Mouse (Mus musculus) subcutaneous adipose tissue, adult 2 months (tissue): Measurements from ENCODE around the gene Dmac2. TPM values are rescaled to one million over a fixed set of nuclear protein-coding genes. Genes with fewer than 3 reads are reported as not detected.

Source experiments
- polyA plus RNA-seq: library from polyadenylated mRNA; depleted of rRNA; stranded (reverse); fragments of >200 nt; gene quantifications from 2 replicates; pipeline ENCODE4 v1.2.3, GENCODE M21; 2012; ENCODE audit warnings: low replicate concordance; rRNA removed

Dmac2 gene
- polyA plus RNA-seq: 33.4 and 43.7 TPM in 2 replicates

DNA sequence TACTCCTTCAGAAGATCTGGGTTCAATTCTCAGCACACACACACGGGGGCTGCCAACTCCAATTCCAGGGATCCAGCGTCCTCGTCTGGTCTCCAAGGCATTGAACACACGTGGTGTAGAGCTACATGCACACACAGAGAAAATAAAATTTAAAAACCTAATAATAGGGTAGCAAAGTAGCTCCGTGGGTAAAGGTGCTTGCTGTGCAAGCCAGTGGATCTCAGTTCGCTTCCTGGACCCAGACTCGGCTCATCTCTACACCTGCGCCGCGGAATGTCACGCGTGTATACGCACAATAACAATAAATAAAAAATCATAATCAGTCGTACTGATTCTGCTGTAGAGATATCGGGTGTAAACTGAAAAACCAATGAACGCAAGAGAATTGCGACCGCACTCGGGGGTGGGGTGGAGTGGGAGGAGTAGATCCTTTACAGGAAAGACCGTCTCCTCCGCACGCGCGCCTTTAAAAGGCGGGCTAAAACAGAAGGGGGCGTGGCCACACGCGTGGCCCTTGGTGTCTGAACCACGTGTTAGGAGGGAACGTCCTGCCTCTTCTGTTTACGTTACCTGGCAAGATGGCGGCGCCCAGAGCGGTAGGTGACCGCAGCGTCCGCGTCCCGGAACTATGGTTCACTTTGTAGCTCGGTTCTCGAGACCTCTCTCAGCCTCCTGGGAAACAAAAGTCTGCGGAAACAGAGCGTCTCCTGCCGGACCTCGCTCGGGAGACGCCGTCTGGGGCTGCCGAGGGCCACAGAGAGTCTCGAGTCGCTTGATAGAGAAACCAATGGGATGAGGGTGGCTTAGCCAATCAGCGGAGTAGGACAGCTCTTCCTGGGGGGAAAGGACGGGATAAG lies at the start of gene Dmac2:
Dmac2 (plus strand) TSS at position 550 of the 857 bp plus-strand sequence.

DNA sequence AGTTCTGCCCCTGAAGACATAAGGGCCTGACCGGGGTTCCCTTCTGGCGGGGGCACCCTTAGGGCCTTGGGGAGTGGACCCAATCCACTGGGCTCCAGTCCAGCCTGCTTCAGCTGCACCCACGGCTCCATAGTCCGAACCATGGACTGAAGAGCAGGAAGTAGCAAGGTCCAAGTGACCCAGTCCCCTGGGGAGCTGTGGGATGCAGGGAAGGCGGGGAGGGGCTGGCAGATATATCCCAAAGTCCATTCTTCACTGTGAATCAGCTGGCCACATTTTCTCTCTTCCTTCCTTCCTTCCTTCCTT lies 3.6 kb upstream of the Dmac2 start, which contains the start of gene Erich4:
Erich4 (minus strand) TSS at position 187 of the 306 bp plus-strand sequence.

DNA sequence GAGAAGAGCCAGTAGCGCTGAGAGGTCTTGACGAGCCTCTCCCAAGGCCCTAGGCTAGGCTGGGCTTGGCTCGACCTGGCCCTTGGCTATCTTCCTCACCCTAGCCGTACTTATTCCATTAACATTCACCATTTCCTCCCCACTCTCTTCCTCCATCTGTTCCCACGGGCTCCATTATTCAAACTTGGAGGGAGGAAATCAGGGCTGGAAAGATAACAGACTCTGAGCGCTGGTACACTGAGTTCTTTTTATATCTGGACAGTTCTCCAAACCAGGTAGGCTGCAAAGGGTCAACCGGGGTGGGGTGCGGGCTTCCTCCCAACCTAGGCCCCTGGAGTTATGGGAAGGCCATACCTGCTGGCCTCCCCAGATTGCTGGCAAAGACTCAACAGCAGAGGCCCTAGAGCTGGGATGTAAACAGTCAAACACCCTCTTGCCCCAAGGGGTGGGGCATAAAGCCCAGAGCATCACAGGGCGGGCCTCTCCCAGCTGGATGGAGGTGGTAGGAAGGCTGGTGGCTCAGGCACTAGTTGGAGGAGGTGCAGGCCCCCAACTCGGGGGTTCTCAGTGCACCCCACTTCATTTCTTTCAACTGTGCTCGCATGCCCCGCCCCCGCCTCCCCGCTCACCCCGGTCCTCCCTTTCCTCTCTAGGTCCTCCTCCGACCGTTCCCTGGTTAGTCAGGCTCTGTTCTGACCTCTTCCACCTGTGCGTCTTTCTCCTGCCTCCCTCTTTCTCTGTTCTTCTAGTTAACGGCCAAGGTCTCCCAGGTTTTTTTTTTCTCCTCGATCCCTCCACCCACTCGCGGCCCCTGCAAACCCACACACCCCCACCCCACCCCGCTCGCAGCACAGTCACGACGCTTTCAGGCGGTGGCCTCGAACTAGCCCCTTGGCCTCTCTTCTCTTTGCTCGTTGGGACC lies 7.6 kb downstream of the Dmac2 start, which contains the start of gene B3gnt8:
B3gnt8 (plus strand) TSS at position 146 of the 922 bp plus-strand sequence.

DNA sequence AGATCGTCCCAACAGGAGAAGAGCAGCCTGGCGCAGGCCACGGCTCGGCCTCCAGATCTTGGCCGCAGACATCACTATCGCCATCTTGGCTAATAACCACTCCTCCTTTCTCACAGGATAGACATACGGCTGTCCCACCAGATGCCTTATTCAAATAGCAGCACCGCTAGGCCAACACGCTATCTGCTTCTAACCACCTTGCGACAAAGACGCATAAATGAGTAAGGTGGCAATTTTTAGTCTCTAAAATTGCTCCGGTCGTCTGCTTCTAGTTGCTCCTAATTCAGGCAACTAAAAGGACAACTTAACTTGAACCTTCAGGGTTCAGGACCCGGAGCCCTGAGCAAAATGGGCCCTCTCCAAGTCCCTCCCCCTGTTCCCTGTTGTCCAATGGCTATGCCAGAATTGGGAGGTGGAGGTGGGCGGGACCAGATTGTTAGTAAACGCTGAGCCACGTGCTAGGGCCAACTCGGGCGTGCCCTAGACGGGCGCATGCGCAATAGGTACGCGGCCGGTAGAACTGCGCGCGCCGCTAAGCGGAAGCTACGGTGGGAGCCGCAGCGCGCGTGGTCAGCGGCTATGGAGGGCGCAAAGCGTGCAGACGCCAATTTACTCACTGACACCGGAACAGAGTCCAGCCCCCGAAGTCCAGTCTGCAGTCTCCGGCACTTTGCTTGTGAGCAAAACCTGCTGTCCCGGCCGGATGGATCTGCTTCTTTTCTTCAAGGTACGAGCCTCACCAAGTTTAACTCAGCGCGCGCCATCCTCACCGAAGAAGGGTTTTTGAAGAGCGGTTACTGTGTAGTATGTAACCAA lies 39.7 kb downstream of the Dmac2 start, which contains the start of the genes Bckdha and Exosc5:
Bckdha (minus strand) TSS at position 325 of the 816 bp plus-strand sequence.
Exosc5 (plus strand) TSS at position 508 of the 816 bp plus-strand sequence.

DNA sequence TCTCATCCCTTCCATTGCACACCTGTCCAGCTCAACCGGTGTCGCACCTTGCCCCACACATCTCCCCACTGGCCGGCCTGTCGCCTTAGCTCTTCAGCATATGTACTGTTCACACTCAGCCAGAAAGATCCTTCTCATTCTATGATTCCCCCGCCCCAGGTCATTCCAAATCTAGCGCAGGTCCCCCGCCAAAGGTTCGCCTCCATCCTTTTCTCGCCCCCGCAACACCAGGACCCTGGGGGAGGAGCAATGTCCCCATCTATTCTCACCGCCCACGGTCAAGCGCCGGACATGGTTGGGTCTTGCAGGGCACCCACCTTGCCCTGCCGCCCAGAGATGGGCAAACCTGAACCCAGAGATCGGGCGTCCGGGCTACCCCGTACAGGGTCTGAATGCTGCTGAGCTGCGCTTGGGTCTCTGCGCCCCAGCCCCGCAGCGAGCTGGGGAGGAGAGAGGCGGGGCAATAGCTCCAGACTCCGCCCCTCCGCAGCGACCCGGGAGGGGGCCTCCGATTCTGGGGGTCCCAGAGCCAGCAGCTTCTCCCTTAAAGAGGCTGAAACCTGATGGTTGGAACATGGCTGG lies 55.6 kb downstream of the Dmac2 start, which contains the start of gene Tmem91:
Tmem91 (minus strand) TSS at position 448 of the 582 bp plus-strand sequence.

Other genes with a start within 250 kb of the Dmac2 start
- not detected in 2 replicates for gene Cnfn, start 249.7 kb upstream of the Dmac2 start, polyA plus RNA-seq
- gene Lipe, start 220.7 kb upstream of the Dmac2 start, polyA plus RNA-seq: 510 and 1,790 TPM in 2 replicates
- gene Cxcl17, start 206.5 kb upstream of the Dmac2 start, polyA plus RNA-seq: 0.17 and 33.5 TPM in 2 replicates
- 13.7 and 21.6 TPM in 2 replicates for gene Ceacam1, start 141.8 kb upstream of the Dmac2 start, polyA plus RNA-seq
- 0.14 and 0.29 TPM in 2 replicates for gene Ceacam2, start 79.6 kb upstream of the Dmac2 start, polyA plus RNA-seq
- gene Erich4, start 3.5 kb upstream of the Dmac2 start, polyA plus RNA-seq: 0.18 TPM in 1 of 2 replicates, not detected in the other
- 16.1 and 17.9 TPM in 2 replicates for gene B3gnt8, start 7.2 kb downstream of the Dmac2 start, polyA plus RNA-seq
- gene Bckdha, start 39.6 kb downstream of the Dmac2 start, polyA plus RNA-seq: 292 and 459 TPM in 2 replicates
- gene Exosc5, start 39.8 kb downstream of the Dmac2 start, polyA plus RNA-seq: 72.4 and 79.6 TPM in 2 replicates
- gene Tmem91, start 55.8 kb downstream of the Dmac2 start, polyA plus RNA-seq: 1.4 and 2.1 TPM in 2 replicates
- gene B9d2, start 61.4 kb downstream of the Dmac2 start, polyA plus RNA-seq: 35.0 and 43.1 TPM in 2 replicates
- gene Tgfb1, start 67.6 kb downstream of the Dmac2 start, polyA plus RNA-seq: 33.7 and 48.0 TPM in 2 replicates
- 48.8 and 69.9 TPM in 2 replicates for gene Ccdc97, start 99.7 kb downstream of the Dmac2 start, polyA plus RNA-seq
- gene Hnrnpul1, start 135.3 kb downstream of the Dmac2 start, polyA plus RNA-seq: 28.5 and 60.3 TPM in 2 replicates
- 97.5 and 179 TPM in 2 replicates for gene Axl, start 169.3 kb downstream of the Dmac2 start, polyA plus RNA-seq
- gene Cyp2s1, start 197.5 kb downstream of the Dmac2 start, polyA plus RNA-seq: 8.0 and 13.6 TPM in 2 replicates